Mouse (Mus musculus): Measurements from ENCODE around the gene Eif2b3.

GRCm38 (mm10) chr4:117108524-117108849, 89.3 kb downstream of the Eif2b3 start:
- TF ChIP-seq CTCF (IDR thresholded peaks at IDR 0.05; ENCODE audit: low read depth) (no peak), EP300 (IDR thresholded peaks at IDR 0.05; ENCODE audit: low read depth) (no peak)

Measured in heart, postnatal 0 days (tissue).